Comparison of ENCODE assay signal across 13 mouse cellular contexts in genomic region chr16:96846113-96846512, GRCm38 (mm10).
DNase-seq lines count a peak whose midpoint lies in the region; ATAC-seq and TF ChIP-seq lines count a peak whose summit lies in the region.
"Had no signal": no experiment of that assay in that cellular context is flagged by ENCODE, and none has a peak within 500 bp of the region (broad histone marks: within the 10 kb centered on the region; RNA-seq: fewer than 3 reads in every experiment).

No protein-coding gene starts in this region.

- no peaks in the 10 kb centered on the region for H3K9me3 ChIP-seq in lung, embryonic 14.5 days (ENCODE audit: low read depth, low read length)
- no peaks in the 10 kb centered on the region for H3K9me3 ChIP-seq in forebrain, embryonic 12.5 days
- H3K9me3 ChIP-seq in hindbrain, postnatal 0 days (ENCODE audit: low read length): no peaks in the 10 kb centered on the region
- H3K9me3 ChIP-seq: limb, embryonic 10.5 days had no signal

- H3K4me1 ChIP-seq in lung, embryonic 14.5 days (ENCODE audit: insufficient read depth): no peaks in the 10 kb centered on the region
- H3K4me1 ChIP-seq in forebrain, embryonic 12.5 days: peaks cover 39% of the 10 kb centered on the region
- H3K4me1 ChIP-seq in hindbrain, postnatal 0 days (ENCODE audit: insufficient read depth, low read length): peaks cover 20% of the 10 kb centered on the region
- H3K4me1 ChIP-seq in olfactory bulb, adult 2 months (ENCODE audit: control insufficient read depth, insufficient read depth, low read length): peaks cover 17% of the 10 kb centered on the region

- TF ChIP-seq CTCF in lung, embryonic 14.5 days (IDR thresholded peaks at IDR 0.05; ENCODE audit: low read depth): no peak
- no peak for TF ChIP-seq CTCF in hindbrain, postnatal 0 days (IDR thresholded peaks at IDR 0.05; ENCODE audit: low read depth)
- TF ChIP-seq CTCF in olfactory bulb, adult 2 months (IDR thresholded peaks at IDR 0.05; ENCODE audit: insufficient read depth, low read depth, low read length): no peak

- ATAC-seq in lung, embryonic 14.5 days (ENCODE audit: insufficient read depth): peak; percentile 44; the same call in 1 of the 2 replicates
- peak; percentile 89 for ATAC-seq in forebrain, embryonic 12.5 days (ENCODE audit: low FRiP score)
- peak; percentile 40; the same call in 1 of the 2 replicates for ATAC-seq in hindbrain, postnatal 0 days
- ATAC-seq: liver, postnatal 0 days had no signal

- no peaks in the 10 kb centered on the region for H3K36me3 ChIP-seq in lung, embryonic 14.5 days (ENCODE audit: insufficient read depth)
- H3K36me3 ChIP-seq in forebrain, embryonic 12.5 days (replicated peaks): no peaks in the 10 kb centered on the region
- no peaks in the 10 kb centered on the region for H3K36me3 ChIP-seq in hindbrain, postnatal 0 days (ENCODE audit: insufficient read depth, low read length)
- H3K36me3 ChIP-seq: limb, embryonic 10.5 days had no signal

- no peak for DNase-seq in lung, embryonic 14.5 days
- no peak for DNase-seq in lung, postnatal 36 days
- DNase-seq in hindbrain, postnatal 0 days (ENCODE audit: low spot score): peak; percentile 34
- DNase-seq in urinary bladder, postnatal 4 days (ENCODE audit: low spot score in 2 of 2): no peak
- DNase-seq in adrenal gland, adult 8-10 months: no peak
- no peak for DNase-seq in cerebellum, postnatal 36 days
- DNase-seq: cerebellum, adult 11 months; layer of hippocampus, adult 9-11 months; liver, postnatal 0 days had no signal

- 82% methylated on average over 3 of the region's 3 CpGs for WGBS in lung, embryonic 14.5 days
- 25% methylated on average over 3 of the region's 3 CpGs for WGBS in forebrain, embryonic 12.5 days
- 48% methylated on average over 3 of the region's 3 CpGs for WGBS in hindbrain, postnatal 0 days
- WGBS in olfactory bulb, adult 2 months: 25% methylated on average over 3 of the region's 3 CpGs

- H3K4me3 ChIP-seq in lung, embryonic 14.5 days (ENCODE audit: low read depth, low read length): no peak overlapping the region
- H3K4me3 ChIP-seq in forebrain, embryonic 12.5 days (replicated peaks): no peak overlapping the region
- H3K4me3 ChIP-seq in hindbrain, postnatal 0 days (ENCODE audit: low read length): no peak overlapping the region
- no peak overlapping the region for H3K4me3 ChIP-seq in olfactory bulb, adult 2 months (ENCODE audit: insufficient read depth, low read depth, low read length)
- H3K4me3 ChIP-seq: erythroblast, embryonic 14.5 days; limb, embryonic 10.5 days had no signal

- no peak overlapping the region for H3K9ac ChIP-seq in lung, embryonic 14.5 days
- no peak overlapping the region for H3K9ac ChIP-seq in forebrain, embryonic 12.5 days
- H3K9ac ChIP-seq in hindbrain, postnatal 0 days (replicated peaks; ENCODE audit: low read length): no peak overlapping the region
- H3K9ac ChIP-seq: liver, postnatal 0 days had no signal

- no peak overlapping the region for H3K4me2 ChIP-seq in lung, embryonic 14.5 days
- no peak overlapping the region for H3K4me2 ChIP-seq in forebrain, embryonic 12.5 days
- H3K4me2 ChIP-seq in hindbrain, postnatal 0 days (ENCODE audit: low read depth, low read length): no peak overlapping the region

- TF ChIP-seq POLR2A in olfactory bulb, adult 2 months (IDR thresholded peaks at IDR 0.05; ENCODE audit: insufficient read depth, low read depth, low read length): no peak

- no peak overlapping the region for H3K27ac ChIP-seq in lung, embryonic 14.5 days (ENCODE audit: low read depth)
- peak overlapping the region; percentile 82 for H3K27ac ChIP-seq in forebrain, embryonic 12.5 days
- H3K27ac ChIP-seq in hindbrain, postnatal 0 days: no peak overlapping the region
- H3K27ac ChIP-seq in olfactory bulb, adult 2 months (ENCODE audit: insufficient read depth, low read depth, low read length): peak overlapping the region; percentile 63
- H3K27ac ChIP-seq: limb, embryonic 10.5 days had no signal

- no peaks in the 10 kb centered on the region for H3K27me3 ChIP-seq in lung, embryonic 14.5 days (ENCODE audit: insufficient read depth, low read length)
- H3K27me3 ChIP-seq in forebrain, embryonic 12.5 days: no peaks in the 10 kb centered on the region
- H3K27me3 ChIP-seq in hindbrain, postnatal 0 days (ENCODE audit: insufficient read depth, low read length): no peaks in the 10 kb centered on the region

Comparison
In these comparisons a context has a peak if more than half of its experiments do, and no peak if none do; other contexts are left out.
1. H3K27ac ChIP-seq: peak in forebrain, embryonic 12.5 days (single experiment) and olfactory bulb, adult 2 months (single experiment); none in lung, embryonic 14.5 days (single experiment) and hindbrain, postnatal 0 days (single experiment).
2. Peak in every context shown above with its lines, with median percentiles within 50 percentile points of each other: ATAC-seq.